Mouse (Mus musculus): ENCODE data around the gene E2f2. TPM values are rescaled to one million over a fixed set of nuclear protein-coding genes. Genes with fewer than 3 reads are reported as not detected.

The E2f2 gene
- total RNA-seq (2014; rRNA removed) (1.1 and 2.0 TPM in 2 replicates), polyA plus RNA-seq (2015; fragmentation: Nextera tagmentation; extraction: Ambion mirVana) (0.46 and 0.50 TPM in 2 replicates)

DNA sequence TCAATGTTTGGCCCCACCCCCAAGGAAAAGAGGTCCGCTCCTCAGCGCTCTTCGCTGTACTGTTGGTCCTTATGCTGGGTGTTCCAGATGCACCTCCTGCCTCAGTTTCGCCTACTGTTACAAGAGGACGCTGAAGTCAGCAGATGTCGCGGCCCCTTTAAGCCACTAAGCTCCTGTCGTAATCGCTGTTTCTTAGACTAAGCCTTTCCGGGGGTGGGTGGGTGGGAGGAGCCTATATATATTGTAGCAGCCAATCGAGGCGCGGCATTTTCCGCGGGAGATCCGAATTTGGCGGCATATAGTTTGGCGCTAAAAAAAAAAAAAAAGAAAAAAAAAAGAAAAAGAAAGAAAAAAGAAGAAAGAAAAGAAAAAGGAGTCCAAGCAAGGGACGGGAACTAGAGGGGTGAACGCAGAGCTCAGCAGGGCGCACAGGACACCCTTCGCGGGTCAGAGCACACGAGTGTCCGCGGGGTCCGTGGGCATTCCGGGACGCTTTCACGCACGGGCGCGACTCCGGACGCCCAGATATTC is at the start of gene E2f2:
Gene E2f2, plus strand, starts transcription at position 384 of the 531 bp plus-strand sequence.
- 0 out of 2 replicates have a peak, but pooled peaks have one; percentile 56 for ATAC-seq (ENCODE audit: low FRiP score)
- Histone ChIP-seq H3K27ac (ENCODE audit: low read depth, low read length) (no peak within 1 kb of the TSS), H3K9me3 (ENCODE audit: low read length) (no peaks in the 10 kb centered on the region), H3K4me2 (ENCODE audit: low read depth, low read length, poor library complexity, severe bottlenecking) (peak within 1 kb of the TSS; percentile 100), H3K4me1 (ENCODE audit: insufficient read depth, low read length) (no peaks in the 10 kb centered on the region), H3K27me3 (ENCODE audit: insufficient read depth, low read length) (no peaks in the 10 kb centered on the region), H3K9ac (replicated peaks; ENCODE audit: low read length, poor library complexity, severe bottlenecking) (peak within 1 kb of the TSS; percentile 39; the same call in 1 of the 2 replicates), H3K36me3 (ENCODE audit: insufficient read depth, low read length) (no peaks in the 10 kb centered on the region), H3K4me3 (ENCODE audit: low read depth, low read length) (peak within 1 kb of the TSS; percentile 55)
- no peak for TF ChIP-seq CTCF (IDR thresholded peaks at IDR 0.05)
- 0% methylated on average over 35 of the region's 35 CpGs for WGBS
- DNase-seq (ENCODE audit: low spot score): peak; percentile 88

DNA sequence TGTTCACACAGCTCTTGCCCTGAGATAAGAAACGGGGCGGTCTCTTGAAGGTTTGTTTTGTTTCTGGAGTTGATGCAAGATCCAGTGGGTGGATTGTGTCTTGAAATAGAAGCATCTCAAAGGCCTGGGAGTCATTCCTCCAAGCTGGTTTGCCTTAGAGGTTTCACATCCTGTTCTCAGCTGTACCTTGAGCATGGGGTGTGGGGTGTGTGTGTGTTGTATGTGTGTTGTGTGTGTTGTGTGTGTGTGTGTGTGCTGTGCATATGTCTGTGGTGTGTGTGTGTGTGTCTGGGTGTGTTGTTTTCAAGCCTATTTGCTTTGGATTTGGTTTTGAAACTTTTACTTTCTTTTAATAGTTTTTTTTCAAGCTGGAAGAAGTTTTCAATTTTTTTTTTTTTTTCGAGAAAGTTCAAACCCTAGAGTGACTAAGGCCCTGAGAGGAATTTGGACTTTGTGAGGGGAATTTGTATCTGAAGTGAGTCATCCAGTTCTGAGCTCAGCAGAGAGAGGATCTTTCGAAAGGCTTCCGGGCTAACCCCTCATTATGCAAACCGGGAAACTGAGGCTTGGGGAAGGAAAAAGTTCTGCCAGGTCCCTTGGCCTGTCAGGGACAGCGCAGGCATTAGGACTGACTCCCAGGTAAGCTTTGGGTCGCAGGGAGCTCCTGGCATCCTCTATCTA is 48.9 kb upstream of the E2f2 start:
- no peaks in the 10 kb centered on the region for H3K27me3 ChIP-seq (ENCODE audit: insufficient read depth, low read length)
- no peaks in the 10 kb centered on the region for H3K9me3 ChIP-seq (ENCODE audit: low read length)
- TF ChIP-seq CTCF (IDR thresholded peaks at IDR 0.05): no peak
- H3K4me1 ChIP-seq (ENCODE audit: insufficient read depth, low read length): no peaks in the 10 kb centered on the region
- no peak overlapping the region for H3K4me2 ChIP-seq (ENCODE audit: low read depth, low read length, poor library complexity, severe bottlenecking)
- H3K9ac ChIP-seq (replicated peaks; ENCODE audit: low read length, poor library complexity, severe bottlenecking): no peak overlapping the region
- ATAC-seq (ENCODE audit: low FRiP score) (no peak), DNase-seq (ENCODE audit: low spot score) (no peak)
- no peak overlapping the region for H3K27ac ChIP-seq (ENCODE audit: low read depth, low read length)
- WGBS: 75% methylated on average over 8 of the region's 8 CpGs
- H3K36me3 ChIP-seq (ENCODE audit: insufficient read depth, low read length): no peaks in the 10 kb centered on the region
- H3K4me3 ChIP-seq (ENCODE audit: low read depth, low read length): no peak overlapping the region

DNA sequence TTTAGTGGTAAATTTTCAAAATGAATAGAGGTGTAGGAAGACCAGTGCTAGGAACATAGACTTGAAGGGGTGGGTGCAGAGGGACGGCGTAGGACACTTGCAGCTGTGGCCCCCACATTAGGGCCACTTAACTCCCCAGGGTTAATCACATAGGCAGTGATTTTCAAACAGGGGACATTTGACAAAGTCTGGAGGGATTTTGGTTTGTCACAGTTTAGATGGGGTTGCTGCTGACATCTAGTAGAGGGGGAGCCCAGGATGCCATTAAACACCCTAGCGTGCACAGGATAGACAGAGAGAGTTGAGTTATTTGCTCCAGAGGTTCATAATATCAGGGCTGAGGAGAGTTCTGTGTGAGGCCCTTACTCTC is 48.4 kb upstream of the E2f2 start:
- WGBS: 82% methylated on average over 3 of the region's 3 CpGs
- no peak overlapping the region for H3K4me2 ChIP-seq (ENCODE audit: low read depth, low read length, poor library complexity, severe bottlenecking)

DNA sequence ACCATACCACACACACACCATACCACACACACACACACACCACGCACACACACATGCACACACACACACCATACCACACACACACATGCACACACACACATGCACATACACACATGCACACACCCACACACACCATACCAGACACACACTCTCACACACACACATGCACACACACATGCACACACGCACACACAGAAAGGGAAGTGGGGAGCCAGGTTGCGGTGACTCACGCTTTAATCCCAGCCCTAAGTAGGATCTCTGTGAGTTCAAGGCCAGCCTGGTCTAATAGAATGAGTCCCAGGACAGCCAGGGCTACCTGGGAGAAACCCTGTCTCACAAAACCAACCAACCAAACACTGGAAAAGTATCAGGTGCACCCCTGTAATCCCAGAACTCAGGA is 47.6 kb upstream of the E2f2 start:
- TF ChIP-seq CTCF (IDR thresholded peaks at IDR 0.05): no peak
- H3K9me3 ChIP-seq (ENCODE audit: low read length): no peaks in the 10 kb centered on the region
- H3K27me3 ChIP-seq (ENCODE audit: insufficient read depth, low read length): no peaks in the 10 kb centered on the region
- DNase-seq (ENCODE audit: low spot score) (no peak), ATAC-seq (ENCODE audit: low FRiP score) (no peak)
- H3K9ac ChIP-seq (replicated peaks; ENCODE audit: low read length, poor library complexity, severe bottlenecking): no peak overlapping the region
- WGBS: 98% methylated on average over 4 of the region's 4 CpGs
- no peak overlapping the region for H3K4me3 ChIP-seq (ENCODE audit: low read depth, low read length)
- no peaks in the 10 kb centered on the region for H3K36me3 ChIP-seq (ENCODE audit: insufficient read depth, low read length)
- H3K4me1 ChIP-seq (ENCODE audit: insufficient read depth, low read length): no peaks in the 10 kb centered on the region
- no peak overlapping the region for H3K27ac ChIP-seq (ENCODE audit: low read depth, low read length)
- no peak overlapping the region for H3K4me2 ChIP-seq (ENCODE audit: low read depth, low read length, poor library complexity, severe bottlenecking)

More for the DNA sequence above, 48.4 kb upstream of the E2f2 start:
- H3K27ac ChIP-seq (ENCODE audit: low read depth, low read length): no peak overlapping the region
- no peak for DNase-seq (ENCODE audit: low spot score)
- H3K4me1 ChIP-seq (ENCODE audit: insufficient read depth, low read length): no peaks in the 10 kb centered on the region
- no peaks in the 10 kb centered on the region for H3K36me3 ChIP-seq (ENCODE audit: insufficient read depth, low read length)
- no peaks in the 10 kb centered on the region for H3K27me3 ChIP-seq (ENCODE audit: insufficient read depth, low read length)
- H3K9ac ChIP-seq (replicated peaks; ENCODE audit: low read length, poor library complexity, severe bottlenecking): no peak overlapping the region
- no peak overlapping the region for H3K4me3 ChIP-seq (ENCODE audit: low read depth, low read length)
- ATAC-seq (ENCODE audit: low FRiP score): no peak
- H3K9me3 ChIP-seq (ENCODE audit: low read length): no peaks in the 10 kb centered on the region
- no peak for TF ChIP-seq CTCF (IDR thresholded peaks at IDR 0.05)

DNA sequence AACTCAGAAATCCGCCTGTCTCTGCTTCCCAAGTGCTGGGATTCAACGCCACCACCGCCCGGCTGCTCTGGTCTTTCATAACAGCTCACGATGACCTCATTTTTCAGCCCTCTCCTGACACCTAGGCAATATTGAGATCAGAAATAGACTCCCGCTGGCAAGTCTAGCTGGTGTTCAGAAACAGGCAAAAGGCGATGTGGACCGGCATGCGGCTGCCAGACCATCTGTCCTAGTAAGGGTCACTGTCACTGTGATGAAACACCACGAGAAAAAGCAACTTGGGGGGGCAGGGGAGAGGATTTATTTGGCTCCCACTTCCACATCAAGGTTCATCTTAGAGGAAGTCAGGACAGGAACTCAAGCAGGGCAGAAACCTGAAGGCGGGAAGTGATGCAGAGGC is 46.7 kb upstream of the E2f2 start:
- no peak for ATAC-seq (ENCODE audit: low FRiP score)
- DNase-seq (ENCODE audit: low spot score): no peak
- Histone ChIP-seq H3K4me1 (ENCODE audit: insufficient read depth, low read length) (no peaks in the 10 kb centered on the region), H3K36me3 (ENCODE audit: insufficient read depth, low read length) (no peaks in the 10 kb centered on the region), H3K27ac (ENCODE audit: low read depth, low read length) (no peak overlapping the region), H3K4me2 (ENCODE audit: low read depth, low read length, poor library complexity, severe bottlenecking) (no peak overlapping the region), H3K27me3 (ENCODE audit: insufficient read depth, low read length) (no peaks in the 10 kb centered on the region), H3K4me3 (ENCODE audit: low read depth, low read length) (no peak overlapping the region), H3K9me3 (ENCODE audit: low read length) (no peaks in the 10 kb centered on the region), H3K9ac (replicated peaks; ENCODE audit: low read length, poor library complexity, severe bottlenecking) (no peak overlapping the region)
- WGBS: 92% methylated on average over 11 of the region's 11 CpGs
- no peak for TF ChIP-seq CTCF (IDR thresholded peaks at IDR 0.05)

DNA sequence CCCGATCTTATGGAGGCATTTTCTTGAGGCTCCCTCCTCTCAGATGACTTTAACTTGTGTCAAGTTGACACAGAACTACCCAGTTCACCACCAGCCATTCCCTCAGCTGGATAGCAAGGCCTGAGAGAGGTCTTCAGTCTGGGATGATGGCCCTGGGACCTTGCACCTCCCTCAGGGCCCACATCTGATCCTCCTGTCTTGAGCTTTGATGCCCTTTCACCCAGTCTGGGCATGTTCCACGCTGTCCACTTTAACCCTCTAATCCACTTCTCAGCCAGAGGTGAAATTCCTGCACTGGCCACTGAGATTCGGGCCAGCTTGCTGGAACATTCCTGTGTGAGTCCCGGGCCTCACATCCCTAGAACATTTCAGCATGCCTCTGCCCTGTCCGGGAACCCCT is 46.2 kb upstream of the E2f2 start:
- no peaks in the 10 kb centered on the region for H3K36me3 ChIP-seq (ENCODE audit: insufficient read depth, low read length)
- H3K4me1 ChIP-seq (ENCODE audit: insufficient read depth, low read length): no peaks in the 10 kb centered on the region
- no peak for TF ChIP-seq CTCF (IDR thresholded peaks at IDR 0.05)
- H3K27me3 ChIP-seq (ENCODE audit: insufficient read depth, low read length): no peaks in the 10 kb centered on the region
- no peak overlapping the region for H3K4me2 ChIP-seq (ENCODE audit: low read depth, low read length, poor library complexity, severe bottlenecking)
- 87% methylated on average over 5 of the region's 5 CpGs for WGBS
- ATAC-seq (ENCODE audit: low FRiP score): no peak
- no peak for DNase-seq (ENCODE audit: low spot score)
- no peaks in the 10 kb centered on the region for H3K9me3 ChIP-seq (ENCODE audit: low read length)
- no peak overlapping the region for H3K27ac ChIP-seq (ENCODE audit: low read depth, low read length)
- H3K9ac ChIP-seq (replicated peaks; ENCODE audit: low read length, poor library complexity, severe bottlenecking): no peak overlapping the region
- H3K4me3 ChIP-seq (ENCODE audit: low read depth, low read length): no peak overlapping the region
